Mouse (Mus musculus) testis, adult 2 months (tissue): ENCODE results near the gene Smpd3.

Experiments used
- CTCF ChIP-seq: fragments of 200-500 bp; IDR thresholded peaks from 2 replicates; pipeline ENCODE4 v1.5.1; 2012; ENCODE audit warnings: low read depth, mild to moderate bottlenecking, inconsistent platforms, low read length, moderate library complexity; ENCODE audit not compliant: control insufficient read depth, insufficient read depth, insufficient replicate concordance
- POLR2A ChIP-seq: fragments of 200-500 bp; IDR thresholded peaks from 2 replicates; pipeline ENCODE4 v1.6.1; 2012; ENCODE audit warnings: low read depth, mild to moderate bottlenecking, inconsistent platforms, low read length, moderate library complexity; ENCODE audit not compliant: control insufficient read depth

DNA sequence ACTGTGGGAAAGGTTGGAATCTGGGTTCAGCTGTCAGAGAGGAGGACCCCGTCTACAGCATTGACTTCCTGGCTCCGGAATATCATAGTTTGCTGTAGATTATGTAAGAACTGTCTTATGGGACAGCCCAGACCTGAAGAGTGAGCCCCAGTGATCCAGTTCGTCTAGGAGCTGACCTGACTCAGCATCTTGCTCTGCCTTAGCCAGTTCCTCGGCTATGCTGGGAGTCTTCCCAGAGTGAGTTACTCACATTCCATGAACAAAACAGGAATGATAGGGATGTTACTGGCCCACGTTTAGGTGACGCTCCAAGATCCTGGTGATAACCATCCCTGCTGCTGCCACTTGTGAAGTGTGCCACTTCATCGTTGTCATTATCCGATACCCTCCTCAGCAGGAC lies 25.5 kb upstream of the Smpd3 start:
- TF ChIP-seq CTCF: no peak
- TF ChIP-seq POLR2A: no peak
